Mouse (Mus musculus) kidney, adult 2 months (tissue): ENCODE results near the gene Slc35g3.

ENCODE experiments used
- CTCF ChIP-seq: fragments of 200-500 bp; conservative IDR thresholded peaks from 2 replicates; pipeline ENCODE4 v1.5.1; 2011; ENCODE audit warnings: low read depth, mild to moderate bottlenecking, control low read depth, low read length, moderate library complexity, mixed read lengths; ENCODE audit not compliant: insufficient read depth, insufficient read length
- POLR2A ChIP-seq: fragments of 200-500 bp; IDR thresholded peaks from one replicate; pipeline ENCODE4 v1.6.1; 2011; ENCODE audit warnings: low read depth, low read length, control low read depth

DNA sequence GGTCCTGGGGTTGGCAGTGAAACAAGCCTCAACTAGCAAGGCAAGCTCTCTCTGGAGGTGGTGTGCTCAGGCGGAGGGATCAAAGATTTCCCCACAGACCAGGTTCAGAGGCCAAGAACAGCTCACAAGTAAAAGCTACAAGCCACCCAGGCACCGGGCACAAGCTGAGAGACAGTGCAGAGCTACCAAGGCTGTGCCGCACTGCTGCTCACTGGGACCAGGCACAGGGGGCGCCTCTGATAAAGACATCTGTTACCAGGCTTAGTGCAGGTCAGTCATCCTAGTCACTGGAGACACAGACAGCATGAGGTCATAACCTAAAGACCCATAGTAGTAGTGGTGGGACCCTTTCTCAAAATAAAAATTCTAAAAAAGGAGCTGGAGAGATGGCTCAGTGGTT lies 44.8 kb downstream of the Slc35g3 start:
- TF ChIP-seq CTCF (no peak), POLR2A (no peak)
